Mouse (Mus musculus): Measurements from ENCODE around the gene Cyth1. TPM values are rescaled to one million over a fixed set of nuclear protein-coding genes. Genes with fewer than 3 reads are reported as not detected.

The Cyth1 gene
- total and polyA plus RNA-seq, 3 experiments = 49.7 to 108 (median 79.7) TPM

DNA sequence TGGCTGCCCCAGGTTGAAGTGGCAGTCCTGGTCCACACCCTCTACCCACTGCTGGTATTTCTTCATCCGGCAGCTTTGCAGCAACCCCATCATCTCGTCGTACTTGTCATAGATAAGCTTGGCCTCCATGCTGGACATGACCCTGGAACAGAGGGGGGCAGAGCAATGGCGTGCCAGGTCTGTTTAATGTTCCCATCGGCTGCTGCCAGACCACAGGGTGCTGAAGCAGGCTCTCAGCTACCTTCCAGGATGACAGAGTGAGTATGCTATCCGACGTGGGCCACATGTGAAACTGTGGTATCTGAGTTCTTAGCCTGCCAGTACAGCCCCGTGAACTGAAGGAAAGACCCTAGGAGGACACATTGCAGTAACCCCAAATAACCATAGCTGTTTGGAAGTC, 129.6 kb downstream of the Cyth1 start:
- Histone ChIP-seq H3K27me3 (replicated peaks) (peaks cover 35% of the 10 kb centered on the region), H3K4me2 (ENCODE audit: insufficient read depth, low read depth, poor library complexity, severe bottlenecking) (no peak overlapping the region), H3K9me3 (replicated peaks; ENCODE audit: low read length) (no peaks in the 10 kb centered on the region), H3K4me3 (replicated peaks in 1 of 3; ENCODE audit: low read depth in 2 of 3, low read length in 2 of 3, poor library complexity in 1 of 3) (no peak overlapping the region), H3K79me2 (replicated peaks; ENCODE audit: control insufficient read depth, extremely low read depth, insufficient read depth, poor library complexity, severe bottlenecking) (no peaks in the 10 kb centered on the region), H3K4me1 (ENCODE audit: control insufficient read depth in 1 of 2, insufficient read depth in 2 of 2) (peaks cover 14 to 31% of the 10 kb centered on the region in 2 experiments), H3K27ac (ENCODE audit: insufficient read depth, low read depth) (no peak overlapping the region), H3K9ac (ENCODE audit: insufficient read depth, low read depth) (no peak overlapping the region), H3K36me3 (replicated peaks in 1 of 2; ENCODE audit: control insufficient read depth in 1 of 2, insufficient read depth in 1 of 2, low read length in 1 of 2) (no peaks in the 10 kb centered on the region)
- dilution Hi-C loops (cut with MboI; ENCODE audit: extremely low pct_ligation_motif_present, extremely low pct_unique_long_range_greater_than_20kb, low sequenced_read_pairs) (no loop called here), in situ Hi-C loops (cut with MboI; ENCODE audit: low pct_ligation_motif_present, low pct_unique_long_range_greater_than_20kb, low sequenced_read_pairs) (no loop called here)
- DNase-seq (ENCODE audit: extremely low read depth) = no peak
- TF ChIP-seq SMC3 (IDR thresholded peaks at IDR 0.05; ENCODE audit: low read depth, low read length) = no peak
- TF ChIP-seq NRF1 (IDR thresholded peaks at IDR 0.05; ENCODE audit: low read depth, low read length) = no peak
- TF ChIP-seq NELFE (IDR thresholded peaks at IDR 0.05; ENCODE audit: low read depth, low read length) = no peak
- TF ChIP-seq POLR2AphosphoS2 (IDR thresholded peaks at IDR 0.05; ENCODE audit: low read depth, low read length) = no peak
- TF ChIP-seq TCF12 (IDR thresholded peaks at IDR 0.05; ENCODE audit: low read depth, low read length) = no peak
- no peak for TF ChIP-seq ELF1 (IDR thresholded peaks at IDR 0.05; ENCODE audit: low read depth, low read length)
- TF ChIP-seq TBP (conservative IDR thresholded peaks at IDR 0.05; ENCODE audit: low read depth, low read length) = no peak
- TF ChIP-seq USF1 (IDR thresholded peaks at IDR 0.05; ENCODE audit: low read depth, low read length) = no peak
- TF ChIP-seq EP300 (IDR thresholded peaks at IDR 0.05; ENCODE audit: low read length) = no peak
- no peak for TF ChIP-seq ETS1 (conservative IDR thresholded peaks at IDR 0.05; ENCODE audit: low read depth, low read length)
- TF ChIP-seq RCOR1 (conservative IDR thresholded peaks at IDR 0.05; ENCODE audit: low read depth, low read length) = no peak
- no peak for TF ChIP-seq SIN3A (IDR thresholded peaks at IDR 0.05; ENCODE audit: low read length)

DNA sequence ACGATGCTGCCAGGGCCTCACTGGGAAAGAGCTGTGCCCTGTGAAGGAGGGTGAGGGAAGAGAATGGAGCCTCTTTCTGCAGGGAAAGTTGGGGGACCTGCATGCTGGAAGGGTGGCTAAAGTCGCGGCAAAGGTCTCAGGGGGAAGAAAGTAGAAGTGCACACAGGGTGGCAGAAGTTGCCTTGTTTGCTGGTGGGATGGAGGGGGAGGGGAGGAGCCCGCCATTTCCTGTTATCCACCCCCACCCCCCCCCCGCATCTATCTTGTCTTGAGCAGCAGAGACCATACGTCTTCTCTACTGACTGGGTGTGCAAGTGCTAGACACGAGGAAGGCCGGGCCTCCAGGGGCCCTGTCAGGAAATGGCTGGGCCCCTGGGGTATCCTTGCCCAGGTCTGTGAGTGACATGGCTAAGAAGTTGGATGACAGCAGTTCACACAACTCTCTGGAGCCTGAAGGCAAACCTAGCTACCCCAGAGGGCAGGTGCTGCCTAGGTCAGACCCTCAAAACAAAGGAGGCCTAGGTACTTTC, 133.7 kb downstream of the Cyth1 start:
- H3K4me1 ChIP-seq (ENCODE audit: control insufficient read depth in 1 of 2, insufficient read depth in 2 of 2) = peaks cover 14 to 22% of the 10 kb centered on the region in 2 experiments
- dilution Hi-C loops (cut with MboI; ENCODE audit: extremely low pct_ligation_motif_present, extremely low pct_unique_long_range_greater_than_20kb, low sequenced_read_pairs) = no loop called here
- DNase-seq (ENCODE audit: extremely low read depth) = peak; percentile 30

More for the DNA sequence above, 133.7 kb downstream of the Cyth1 start:
- Histone ChIP-seq H3K4me2 (ENCODE audit: insufficient read depth, low read depth, poor library complexity, severe bottlenecking) (no peak overlapping the region), H3K36me3 (replicated peaks in 1 of 2; ENCODE audit: control insufficient read depth in 1 of 2, insufficient read depth in 1 of 2, low read length in 1 of 2) (no peaks in the 10 kb centered on the region), H3K9me3 (replicated peaks; ENCODE audit: low read length) (no peaks in the 10 kb centered on the region), H3K27me3 (replicated peaks) (peaks cover 47% of the 10 kb centered on the region), H3K27ac (ENCODE audit: insufficient read depth, low read depth) (no peak overlapping the region), H3K9ac (ENCODE audit: insufficient read depth, low read depth) (no peak overlapping the region), H3K4me3 (replicated peaks in 1 of 3; ENCODE audit: low read depth in 2 of 3, low read length in 2 of 3, poor library complexity in 1 of 3) (no peak overlapping the region), H3K79me2 (replicated peaks; ENCODE audit: control insufficient read depth, extremely low read depth, insufficient read depth, poor library complexity, severe bottlenecking) (no peaks in the 10 kb centered on the region)
- in situ Hi-C loops (cut with MboI; ENCODE audit: low pct_ligation_motif_present, low pct_unique_long_range_greater_than_20kb, low sequenced_read_pairs) = no loop called here
- TF ChIP-seq BHLHE40 (IDR thresholded peaks at IDR 0.05; ENCODE audit: low read depth, low read length) = peak; percentile 49; the same call in 1 of the 2 replicates
- TF ChIP-seq NELFE (IDR thresholded peaks at IDR 0.05; ENCODE audit: low read depth, low read length) = no peak
- TF ChIP-seq MAZ (IDR thresholded peaks at IDR 0.05; ENCODE audit: low read depth, low read length) = 0 out of 2 replicates have a peak, but pooled peaks have one; percentile 37
